Mouse (Mus musculus): ENCODE results near the gene Ciao1. TPM values are rescaled to one million over a fixed set of nuclear protein-coding genes. Genes with fewer than 3 reads are reported as not detected.

Ciao1 gene
- polyA plus RNA-seq, 1 experiment from 2014 or later: 62.5 TPM

GRCm38 (mm10) chr2:127252787-127253186 lies 5.2 kb upstream of the Ciao1 start:
- no peak for ATAC-seq (ENCODE audit: low FRiP score, low TSS enrichment)
- Histone ChIP-seq H3K27me3 (ENCODE audit: control insufficient read depth, insufficient read depth, low read length) (no peaks in the 10 kb centered on the region), H3K4me1 (ENCODE audit: control insufficient read depth, insufficient read depth, low read length) (0 out of 2 replicates have a peak, but pooled peaks cover 16% of the 10 kb centered on the region), H3K4me2 (replicated peaks; ENCODE audit: low read depth, low read length) (no peak overlapping the region), H3K4me3 (ENCODE audit: low read length) (no peak overlapping the region), H3K9me3 (ENCODE audit: control insufficient read depth, low read length) (no peaks in the 10 kb centered on the region), H3K27ac (ENCODE audit: low read depth, low read length) (no peak overlapping the region), H3K9ac (ENCODE audit: low read depth, low read length) (no peak overlapping the region), H3K36me3 (ENCODE audit: control insufficient read depth, insufficient read depth, low read length) (peaks cover 19% of the 10 kb centered on the region)
- 40% methylated on average over 5 of the region's 5 CpGs for WGBS

- WGBS: 37% methylated on average over 3 of the region's 3 CpGs
- H3K4me1 ChIP-seq (ENCODE audit: control insufficient read depth, insufficient read depth, low read length): peaks cover 17% of the 10 kb centered on the region; the same call in 1 of the 2 replicates
- H3K27me3 ChIP-seq (ENCODE audit: control insufficient read depth, insufficient read depth, low read length): no peaks in the 10 kb centered on the region
- no peak overlapping the region for H3K4me2 ChIP-seq (replicated peaks; ENCODE audit: low read depth, low read length)
- no peak for ATAC-seq (ENCODE audit: low FRiP score, low TSS enrichment)
- no peak overlapping the region for H3K4me3 ChIP-seq (ENCODE audit: low read length)
- peaks cover 12% of the 10 kb centered on the region for H3K36me3 ChIP-seq (ENCODE audit: control insufficient read depth, insufficient read depth, low read length)
- no peak overlapping the region for H3K27ac ChIP-seq (ENCODE audit: low read depth, low read length)
- no peaks in the 10 kb centered on the region for H3K9me3 ChIP-seq (ENCODE audit: control insufficient read depth, low read length)
- H3K9ac ChIP-seq (ENCODE audit: low read depth, low read length): no peak overlapping the region
Observed at GRCm38 (mm10) chr2:127251880-127252527, 4.4 kb upstream of the Ciao1 start.

GRCm38 (mm10) chr2:127251457-127251856 lies 3.8 kb upstream of the Ciao1 start:
- Histone ChIP-seq H3K4me3 (ENCODE audit: low read length) (no peak overlapping the region), H3K9ac (ENCODE audit: low read depth, low read length) (no peak overlapping the region), H3K4me2 (replicated peaks; ENCODE audit: low read depth, low read length) (no peak overlapping the region), H3K27me3 (ENCODE audit: control insufficient read depth, insufficient read depth, low read length) (no peaks in the 10 kb centered on the region), H3K27ac (ENCODE audit: low read depth, low read length) (no peak overlapping the region), H3K36me3 (ENCODE audit: control insufficient read depth, insufficient read depth, low read length) (peaks cover 7% of the 10 kb centered on the region; the same call in 1 of the 2 replicates), H3K9me3 (ENCODE audit: control insufficient read depth, low read length) (no peaks in the 10 kb centered on the region), H3K4me1 (ENCODE audit: control insufficient read depth, insufficient read depth, low read length) (peaks cover 22% of the 10 kb centered on the region; the same call in 1 of the 2 replicates)
- 62% methylated on average over 3 of the region's 3 CpGs for WGBS
- ATAC-seq (ENCODE audit: low FRiP score, low TSS enrichment): no peak

GRCm38 (mm10) chr2:127250291-127251008 lies 2.8 kb upstream of the Ciao1 start:
- H3K4me1 ChIP-seq (ENCODE audit: control insufficient read depth, insufficient read depth, low read length): peaks cover 25% of the 10 kb centered on the region; the same call in 1 of the 2 replicates
- no peaks in the 10 kb centered on the region for H3K9me3 ChIP-seq (ENCODE audit: control insufficient read depth, low read length)
- peaks cover 9% of the 10 kb centered on the region for H3K36me3 ChIP-seq (ENCODE audit: control insufficient read depth, insufficient read depth, low read length)
- WGBS: 80% methylated on average over 9 of the region's 9 CpGs
- H3K4me3 ChIP-seq (ENCODE audit: low read length): no peak overlapping the region
- no peak overlapping the region for H3K27ac ChIP-seq (ENCODE audit: low read depth, low read length)
- H3K4me2 ChIP-seq (replicated peaks; ENCODE audit: low read depth, low read length): no peak overlapping the region
- no peak overlapping the region for H3K9ac ChIP-seq (ENCODE audit: low read depth, low read length)
- no peaks in the 10 kb centered on the region for H3K27me3 ChIP-seq (ENCODE audit: control insufficient read depth, insufficient read depth, low read length)
- no peak for ATAC-seq (ENCODE audit: low FRiP score, low TSS enrichment)

- Histone ChIP-seq H3K4me2 (replicated peaks; ENCODE audit: low read depth, low read length) (peak overlapping the region; percentile 96), H3K9me3 (ENCODE audit: control insufficient read depth, low read length) (no peaks in the 10 kb centered on the region), H3K36me3 (ENCODE audit: control insufficient read depth, insufficient read depth, low read length) (peaks cover 25% of the 10 kb centered on the region), H3K4me1 (ENCODE audit: control insufficient read depth, insufficient read depth, low read length) (peaks cover 25% of the 10 kb centered on the region; the same call in 1 of the 2 replicates), H3K27me3 (ENCODE audit: control insufficient read depth, insufficient read depth, low read length) (no peaks in the 10 kb centered on the region), H3K4me3 (ENCODE audit: low read length) (peak overlapping the region; percentile 80), H3K9ac (ENCODE audit: low read depth, low read length) (peak overlapping the region; percentile 83), H3K27ac (ENCODE audit: low read depth, low read length) (peak overlapping the region; percentile 55; the same call in 1 of the 2 replicates)
- under 1% methylated on average over 39 of the region's 39 CpGs for WGBS
- peak; percentile 60 for ATAC-seq (ENCODE audit: low FRiP score, low TSS enrichment)
Observed at GRCm38 (mm10) chr2:127248334-127249004, 853 bp upstream of the Ciao1 start.

GRCm38 (mm10) chr2:127240065-127240464 lies 7.6 kb downstream of the Ciao1 start:
- H3K4me3 ChIP-seq (ENCODE audit: low read length): no peak overlapping the region
- H3K4me1 ChIP-seq (ENCODE audit: control insufficient read depth, insufficient read depth, low read length): no peaks in the 10 kb centered on the region
- H3K36me3 ChIP-seq (ENCODE audit: control insufficient read depth, insufficient read depth, low read length): peaks cover 87% of the 10 kb centered on the region
- H3K9ac ChIP-seq (ENCODE audit: low read depth, low read length): no peak overlapping the region
- H3K4me2 ChIP-seq (replicated peaks; ENCODE audit: low read depth, low read length): no peak overlapping the region
- H3K27me3 ChIP-seq (ENCODE audit: control insufficient read depth, insufficient read depth, low read length): no peaks in the 10 kb centered on the region
- H3K9me3 ChIP-seq (ENCODE audit: control insufficient read depth, low read length): no peaks in the 10 kb centered on the region
- ATAC-seq (ENCODE audit: low FRiP score, low TSS enrichment): no peak
- no peak overlapping the region for H3K27ac ChIP-seq (ENCODE audit: low read depth, low read length)
- WGBS: 96% methylated on average over 2 of the region's 2 CpGs

- H3K27ac ChIP-seq (ENCODE audit: low read depth, low read length): no peak overlapping the region
- H3K4me1 ChIP-seq (ENCODE audit: control insufficient read depth, insufficient read depth, low read length): no peaks in the 10 kb centered on the region
- H3K9ac ChIP-seq (ENCODE audit: low read depth, low read length): no peak overlapping the region
- H3K27me3 ChIP-seq (ENCODE audit: control insufficient read depth, insufficient read depth, low read length): no peaks in the 10 kb centered on the region
- H3K4me2 ChIP-seq (replicated peaks; ENCODE audit: low read depth, low read length): no peak overlapping the region
- no peak overlapping the region for H3K4me3 ChIP-seq (ENCODE audit: low read length)
- no peak for ATAC-seq (ENCODE audit: low FRiP score, low TSS enrichment)
- no peaks in the 10 kb centered on the region for H3K9me3 ChIP-seq (ENCODE audit: control insufficient read depth, low read length)
- peaks cover 93% of the 10 kb centered on the region for H3K36me3 ChIP-seq (ENCODE audit: control insufficient read depth, insufficient read depth, low read length)
- 94% methylated on average over 11 of the region's 11 CpGs for WGBS
Observed at GRCm38 (mm10) chr2:127237897-127238610, 9.6 kb downstream of the Ciao1 start.

- ATAC-seq (ENCODE audit: low FRiP score, low TSS enrichment): no peak
Observed at GRCm38 (mm10) chr2:127225261-127225660, 22.4 kb downstream of the Ciao1 start.

More at GRCm38 (mm10) chr2:127225261-127225660, 22.4 kb downstream of the Ciao1 start:
- no peak overlapping the region for H3K9ac ChIP-seq (ENCODE audit: low read depth, low read length)
- no peaks in the 10 kb centered on the region for H3K27me3 ChIP-seq (ENCODE audit: control insufficient read depth, insufficient read depth, low read length)
- H3K36me3 ChIP-seq (ENCODE audit: control insufficient read depth, insufficient read depth, low read length): peaks cover 94% of the 10 kb centered on the region
- no peak overlapping the region for H3K4me3 ChIP-seq (ENCODE audit: low read length)
- no peaks in the 10 kb centered on the region for H3K4me1 ChIP-seq (ENCODE audit: control insufficient read depth, insufficient read depth, low read length)
- no peak overlapping the region for H3K4me2 ChIP-seq (replicated peaks; ENCODE audit: low read depth, low read length)
- no peaks in the 10 kb centered on the region; the same call in 1 of the 2 replicates for H3K9me3 ChIP-seq (ENCODE audit: control insufficient read depth, low read length)
- no peak overlapping the region for H3K27ac ChIP-seq (ENCODE audit: low read depth, low read length)
- WGBS: 95% methylated on average over 3 of the region's 3 CpGs
